Mouse (Mus musculus) liver, postnatal 0 days (tissue): ENCODE data around the gene Fcgr3. TPM values are rescaled to one million over a fixed set of nuclear protein-coding genes. Genes with fewer than 3 reads are reported as not detected.

Experiments
- ATAC-seq: fragments of 200-750 bp; cut with Nextera tagmentation; 2 replicates; pipeline ENCODE4 v1.8.0; 2017; ENCODE audit warnings: mild to moderate bottlenecking, moderate library complexity
- DNase-seq: peaks from one replicate; pipeline ENCODE4 v3.0.0-alpha.2; 2016
- H3K27ac ChIP-seq: fragments of 300-500 bp; sonication (generic); 2 replicates; pipeline ENCODE4 v1.5.1; 2014; ENCODE audit warnings: antibody characterized with exemption, moderate library complexity, mild to moderate bottlenecking, low read depth
- H3K27me3 ChIP-seq: fragments of 300-500 bp; sonication (generic); 2 replicates; pipeline ENCODE4 v1.6.1; 2014; ENCODE audit warnings: low read length, control low read depth, mixed read lengths; ENCODE audit not compliant: insufficient read depth
- H3K36me3 ChIP-seq: fragments of 300-500 bp; sonication (generic); replicated peaks from 2 replicates; pipeline ENCODE4 v1.6.1; 2014; ENCODE audit warnings: mild to moderate bottlenecking, control low read depth, low read length, moderate library complexity, mixed read lengths; ENCODE audit not compliant: insufficient read depth
- H3K4me1 ChIP-seq: fragments of 300-500 bp; sonication (generic); 2 replicates; pipeline ENCODE4 v1.6.1; 2014; ENCODE audit warnings: antibody characterized with exemption, mild to moderate bottlenecking, control low read depth; ENCODE audit not compliant: insufficient read depth
- H3K4me2 ChIP-seq: fragments of 300-500 bp; sonication (generic); 2 replicates; pipeline ENCODE4 v1.6.1; 2014; ENCODE audit warnings: low read depth, mild to moderate bottlenecking, low read length, moderate library complexity, mixed read lengths
- H3K4me3 ChIP-seq: fragments of 300-500 bp; sonication (generic); 2 replicates; pipeline ENCODE4 v1.5.1; 2014; ENCODE audit warnings: low read depth, low read length
- H3K9ac ChIP-seq: fragments of 300-500 bp; sonication (generic); replicated peaks from 2 replicates; pipeline ENCODE4 v1.6.1; 2014; ENCODE audit warnings: mild to moderate bottlenecking, moderate library complexity
- H3K9me3 ChIP-seq: fragments of 300-500 bp; sonication (generic); 2 replicates; pipeline ENCODE4 v1.6.1; 2016; ENCODE audit warnings: mild to moderate bottlenecking, control low read depth, low read length, mixed read lengths
- CTCF ChIP-seq: sonication (generic); IDR thresholded peaks from 2 replicates; pipeline ENCODE4 v1.5.1; 2016; ENCODE audit warnings: antibody characterized with exemption, low read depth
- EP300 ChIP-seq: IDR thresholded peaks from 2 replicates; pipeline ENCODE4 v1.6.1; 2016; ENCODE audit warnings: antibody characterized with exemption, low read depth, mild to moderate bottlenecking
- WGBS: fragments of 180-500 bp; shearing (Covaris S2); extraction: QIAGEN DNeasy Blood & Tissue Kit; methylation state at CpG from one replicate; pipeline ENCODE4 v1.1.7; 2014; ENCODE audit not compliant: insufficient replicate concordance; 5-methylcytosine and 5-hydroxymethylcytosine counted together
- polyA plus RNA-seq: library from polyadenylated mRNA; unstranded; fragments of >200 nt; fragmentation: Nextera tagmentation; extraction: Ambion mirVana; gene quantifications from 2 replicates; pipeline ENCODE4 v1.2.1, GENCODE M21; 2015

Fcgr3 gene
- polyA plus RNA-seq, 1 experiment from 2014 or later = 41.8 TPM

GRCm38 (mm10) chr1:171017468-171018158 is 47.1 kb downstream of the Fcgr3 start:
- peak; percentile 62 for ATAC-seq
- WGBS = 47% methylated on average over 6 of the region's 6 CpGs
- peak overlapping the region; percentile 73 for H3K27ac ChIP-seq

GRCm38 (mm10) chr1:171016676-171017356 is 47.9 kb downstream of the Fcgr3 start:
- Histone ChIP-seq H3K9me3 (no peaks in the 10 kb centered on the region), H3K4me2 (peak overlapping the region; percentile 49), H3K27ac (peak overlapping the region; percentile 73), H3K4me1 (peaks cover 6% of the 10 kb centered on the region; the same call in 1 of the 2 replicates), H3K36me3 (no peaks in the 10 kb centered on the region), H3K4me3 (no peak overlapping the region), H3K9ac (no peak overlapping the region), H3K27me3 (no peaks in the 10 kb centered on the region)
- no peak for DNase-seq
- TF ChIP-seq CTCF (no peak), EP300 (no peak)
- 40% methylated on average over 6 of the region's 6 CpGs for WGBS
- peak; percentile 64 for ATAC-seq

More at GRCm38 (mm10) chr1:171017468-171018158, 47.1 kb downstream of the Fcgr3 start:
- Histone ChIP-seq H3K4me1 (peaks cover 6% of the 10 kb centered on the region; the same call in 1 of the 2 replicates), H3K4me3 (no peak overlapping the region), H3K4me2 (peak overlapping the region; percentile 49; the same call in 1 of the 2 replicates), H3K9me3 (no peaks in the 10 kb centered on the region), H3K27me3 (no peaks in the 10 kb centered on the region), H3K36me3 (no peaks in the 10 kb centered on the region), H3K9ac (no peak overlapping the region)
- TF ChIP-seq CTCF (no peak), EP300 (peak; percentile 37; the same call in 1 of the 2 replicates)
- DNase-seq = peak; percentile 41

GRCm38 (mm10) chr1:171011733-171012132 is 53.0 kb downstream of the Fcgr3 start:
- no peak for ATAC-seq
- 75% methylated on average over 4 of the region's 4 CpGs for WGBS
- no peak overlapping the region for H3K9ac ChIP-seq

GRCm38 (mm10) chr1:171006905-171007304 is 57.8 kb downstream of the Fcgr3 start:
- Histone ChIP-seq H3K36me3 (no peaks in the 10 kb centered on the region), H3K4me2 (0 out of 2 replicates have a peak overlapping the region, but pooled peaks have one; percentile 14), H3K9ac (no peak overlapping the region), H3K27ac (peak overlapping the region; percentile 72), H3K27me3 (no peaks in the 10 kb centered on the region), H3K4me1 (no peaks in the 10 kb centered on the region), H3K4me3 (no peak overlapping the region), H3K9me3 (no peaks in the 10 kb centered on the region)
- ATAC-seq (no peak), DNase-seq (peak; percentile 40)
- no peak for TF ChIP-seq EP300
- TF ChIP-seq CTCF = peak; percentile 69
- WGBS = 82% methylated on average over 2 of the region's 2 CpGs

More at GRCm38 (mm10) chr1:171011733-171012132, 53.0 kb downstream of the Fcgr3 start:
- Histone ChIP-seq H3K4me3 (no peak overlapping the region), H3K4me1 (peaks cover 2% of the 10 kb centered on the region; the same call in 1 of the 2 replicates), H3K36me3 (no peaks in the 10 kb centered on the region), H3K27me3 (no peaks in the 10 kb centered on the region), H3K9me3 (no peaks in the 10 kb centered on the region), H3K4me2 (no peak overlapping the region), H3K27ac (no peak overlapping the region)
- TF ChIP-seq EP300 (no peak), CTCF (no peak)
- DNase-seq = no peak

GRCm38 (mm10) chr1:171006335-171006734 is 58.4 kb downstream of the Fcgr3 start:
- WGBS = 51% methylated on average over 4 of the region's 4 CpGs

GRCm38 (mm10) chr1:171005586-171005985 is 59.1 kb downstream of the Fcgr3 start:
- no peak overlapping the region for H3K27ac ChIP-seq
- no peak for TF ChIP-seq EP300
- TF ChIP-seq CTCF = no peak
- H3K9me3 ChIP-seq = no peaks in the 10 kb centered on the region
- H3K4me3 ChIP-seq = no peak overlapping the region
- no peak for DNase-seq
- no peak for ATAC-seq
- H3K27me3 ChIP-seq = no peaks in the 10 kb centered on the region
- H3K36me3 ChIP-seq = no peaks in the 10 kb centered on the region
- H3K4me2 ChIP-seq = no peak overlapping the region
- H3K4me1 ChIP-seq = no peaks in the 10 kb centered on the region
- no peak overlapping the region for H3K9ac ChIP-seq

More at GRCm38 (mm10) chr1:171006335-171006734, 58.4 kb downstream of the Fcgr3 start:
- H3K27ac ChIP-seq = peak overlapping the region; percentile 72
- no peak overlapping the region for H3K4me3 ChIP-seq
- H3K9ac ChIP-seq = no peak overlapping the region
- no peak for ATAC-seq
- H3K4me2 ChIP-seq = 0 out of 2 replicates have a peak overlapping the region, but pooled peaks have one; percentile 14
- no peaks in the 10 kb centered on the region for H3K27me3 ChIP-seq
- H3K36me3 ChIP-seq = no peaks in the 10 kb centered on the region
- DNase-seq = no peak
- no peaks in the 10 kb centered on the region for H3K4me1 ChIP-seq
- TF ChIP-seq EP300 = no peak
- no peaks in the 10 kb centered on the region for H3K9me3 ChIP-seq
